Mouse (Mus musculus) olfactory bulb, adult 2 months (tissue): ENCODE results near the gene Ndufaf3. TPM values are rescaled to one million over a fixed set of nuclear protein-coding genes. Genes with fewer than 3 reads are reported as not detected.

ENCODE experiments used
- H3K27ac ChIP-seq: fragments of 200-500 bp; 2 replicates; pipeline ENCODE4 v1.5.1; 2012; ENCODE audit warnings: low read depth, low read length; ENCODE audit not compliant: insufficient read depth
- H3K4me1 ChIP-seq: fragments of 200-500 bp; 2 replicates; pipeline ENCODE4 v1.6.1; 2012; ENCODE audit warnings: low read length; ENCODE audit not compliant: control insufficient read depth, insufficient read depth
- H3K4me3 ChIP-seq: fragments of 200-500 bp; 2 replicates; pipeline ENCODE4 v1.5.1; 2012; ENCODE audit warnings: mild to moderate bottlenecking, low read depth, low read length, moderate library complexity; ENCODE audit not compliant: insufficient read depth
- CTCF ChIP-seq: fragments of 200-500 bp; IDR thresholded peaks from 2 replicates; pipeline ENCODE4 v1.5.1; 2012; ENCODE audit warnings: low read depth, mild to moderate bottlenecking, low read length, moderate library complexity; ENCODE audit not compliant: insufficient read depth
- POLR2A ChIP-seq: fragments of 200-500 bp; IDR thresholded peaks from 2 replicates; pipeline ENCODE4 v1.6.1; 2012; ENCODE audit warnings: mild to moderate bottlenecking, low read depth, low read length, moderate library complexity; ENCODE audit not compliant: insufficient read depth
- WGBS: fragments of 180-500 bp; shearing (Covaris S2); methylation state at CpG from one replicate; pipeline ENCODE4 v1.1.7; 2018; 5-methylcytosine and 5-hydroxymethylcytosine counted together
- polyA plus RNA-seq: library from polyadenylated mRNA; stranded (reverse); fragments of >200 nt; gene quantifications from 2 replicates; pipeline ENCODE4 v1.2.4, GENCODE M21; 2012; ENCODE audit warnings: low replicate concordance; ENCODE audit not compliant: missing spikeins, insufficient read depth, insufficient read length

Gene Ndufaf3
- polyA plus RNA-seq, 1 experiment, result not detected

GRCm38 (mm10) chr9:108575321-108576297 is 8.4 kb upstream of the Ndufaf3 start:
- Histone ChIP-seq H3K4me3 (no peak overlapping the region), H3K27ac (no peak overlapping the region), H3K4me1 (peaks cover 62% of the 10 kb centered on the region)
- 84% methylated on average over 37 of the region's 37 CpGs for WGBS
- TF ChIP-seq POLR2A, result no peak
- no peak for TF ChIP-seq CTCF

- Histone ChIP-seq H3K4me1 (peaks cover 68% of the 10 kb centered on the region), H3K4me3 (no peak overlapping the region), H3K27ac (no peak overlapping the region)
- 52% methylated on average over 12 of the region's 12 CpGs for WGBS
- TF ChIP-seq CTCF, result no peak
- TF ChIP-seq POLR2A, result no peak
These were observed 7.7 kb upstream of the Ndufaf3 start for GRCm38 (mm10) chr9:108574921-108575320.

- H3K4me1 ChIP-seq, result peaks cover 59% of the 10 kb centered on the region
- 51% methylated on average over 26 of the region's 26 CpGs for WGBS
- H3K27ac ChIP-seq, result no peak overlapping the region
- TF ChIP-seq CTCF (no peak), POLR2A (no peak)
- H3K4me3 ChIP-seq, result no peak overlapping the region
These were observed 6.8 kb upstream of the Ndufaf3 start for GRCm38 (mm10) chr9:108573774-108574690.

- Histone ChIP-seq H3K4me1 (peaks cover 64% of the 10 kb centered on the region), H3K27ac (no peak overlapping the region), H3K4me3 (no peak overlapping the region)
- TF ChIP-seq CTCF (no peak), POLR2A (no peak)
- 75% methylated on average over 10 of the region's 10 CpGs for WGBS
These were observed 5.1 kb upstream of the Ndufaf3 start for GRCm38 (mm10) chr9:108572321-108572720.

- Histone ChIP-seq H3K4me3 (no peak overlapping the region), H3K4me1 (peaks cover 57% of the 10 kb centered on the region), H3K27ac (no peak overlapping the region)
- whole genome bisulfite sequencing, result 93% methylated on average over 16 of the region's 16 CpGs
- TF ChIP-seq POLR2A (no peak), CTCF (no peak)
These were observed 4.3 kb upstream of the Ndufaf3 start for GRCm38 (mm10) chr9:108571401-108571973.

- peaks cover 50% of the 10 kb centered on the region for H3K4me1 ChIP-seq
- H3K27ac ChIP-seq, result peak overlapping the region; percentile 7
- WGBS, result 1% methylated on average over 40 of the region's 40 CpGs
- peak overlapping the region; percentile 59 for H3K4me3 ChIP-seq
- TF ChIP-seq CTCF (peak; percentile 26; the same call in 1 of the 2 replicates), POLR2A (no peak)
These were observed 3.1 kb upstream of the Ndufaf3 start for GRCm38 (mm10) chr9:108570207-108570896.

- H3K4me3 ChIP-seq, result peak within 1 kb of the TSS; percentile 59
- peak within 1 kb of the TSS; percentile 7 for H3K27ac ChIP-seq
- TF ChIP-seq POLR2A (0 out of 2 replicates have a peak, but pooled peaks have one; percentile 58), CTCF (no peak; the same call in 1 of the 2 replicates)
- WGBS, result 2% methylated on average over 42 of the region's 42 CpGs
- peaks cover 43% of the 10 kb centered on the region for H3K4me1 ChIP-seq
These were observed 2.4 kb upstream of the Ndufaf3 start, which contains the start of gene Dalrd3 for GRCm38 (mm10) chr9:108569381-108570206. Gene Dalrd3, plus strand, starts transcription at chr9:108569886.

GRCm38 (mm10) chr9:108568511-108568921 is 1.3 kb upstream of the Ndufaf3 start:
- WGBS, result 81% methylated on average over 17 of the region's 17 CpGs

More at GRCm38 (mm10) chr9:108568511-108568921, 1.3 kb upstream of the Ndufaf3 start:
- peak overlapping the region; percentile 86; the same call in 1 of the 2 replicates for H3K4me3 ChIP-seq
- peaks cover 39% of the 10 kb centered on the region for H3K4me1 ChIP-seq
- no peak overlapping the region for H3K27ac ChIP-seq
- TF ChIP-seq POLR2A (no peak), CTCF (no peak)
